Mouse (Mus musculus) CH12.LX (cell line): ENCODE results near the gene Fam71f2. TPM values are rescaled to one million over a fixed set of nuclear protein-coding genes. Genes with fewer than 3 reads are reported as not detected.
A peak's percentile ranks its signal among the peaks of the same experiment; 100 is the strongest.

Source experiments
- DNase-seq: peaks from one replicate; pipeline ENCODE4 v3.0.0-alpha.2; 2013; ENCODE audit errors: extremely low read depth
- H3K27ac ChIP-seq: 2 replicates; pipeline ENCODE4 v1.5.1; 2012; ENCODE audit warnings: low read depth, mild to moderate bottlenecking, control low read depth, moderate library complexity; ENCODE audit not compliant: insufficient read depth
- H3K27me3 ChIP-seq: replicated peaks from 2 replicates; pipeline ENCODE3; 2012; ENCODE audit warnings: inconsistent platforms
- H3K36me3 ChIP-seq, 2 experiments: replicated peaks in 1 of 2; 2 replicates each; pipeline versions ENCODE3 to v1.6.1; 2012; ENCODE audit warnings: inconsistent platforms in 1 of 2, low read length in 1 of 2, mild to moderate bottlenecking in 1 of 2, mixed read lengths in 1 of 2, moderate library complexity in 1 of 2; ENCODE audit not compliant: control insufficient read depth in 1 of 2, insufficient read depth in 1 of 2
- H3K4me1 ChIP-seq, 2 experiments: 2 replicates each; pipeline ENCODE4 v1.6.1; 2012; ENCODE audit warnings: inconsistent platforms in 1 of 2, moderate library complexity in 1 of 2; ENCODE audit not compliant: insufficient read depth in 2 of 2, control insufficient read depth in 1 of 2
- H3K4me2 ChIP-seq: 2 replicates; pipeline ENCODE4 v1.6.1; 2012; ENCODE audit warnings: low read depth, mild to moderate bottlenecking, control low read depth; ENCODE audit not compliant: poor library complexity, insufficient read depth, severe bottlenecking
- H3K4me3 ChIP-seq, 3 experiments: fragments of 150-350 bp in 1 of 3; sonication (generic) in 1 of 3; replicated peaks in 1 of 3; 2 replicates each; pipeline versions ENCODE3 to v1.5.1; 2011 to 2012; ENCODE audit warnings: low read depth in 2 of 3, low read length in 2 of 3, mild to moderate bottlenecking in 2 of 3, moderate library complexity in 2 of 3, control low read depth in 1 of 3, improper control_type of control experiment in 1 of 3, inconsistent platforms in 1 of 3, mixed read lengths in 1 of 3; ENCODE audit not compliant: poor library complexity in 1 of 3
- H3K79me2 ChIP-seq: replicated peaks from 2 replicates; pipeline ENCODE4 v1.6.1; 2012; ENCODE audit warnings: mild to moderate bottlenecking, moderate library complexity; ENCODE audit not compliant: control insufficient read depth, poor library complexity, insufficient read depth, severe bottlenecking; ENCODE audit errors: extremely low read depth
- H3K9ac ChIP-seq: 2 replicates; pipeline ENCODE4 v1.6.1; 2012; ENCODE audit warnings: low read depth, mild to moderate bottlenecking, control low read depth, moderate library complexity; ENCODE audit not compliant: insufficient read depth
- H3K9me3 ChIP-seq: replicated peaks from 2 replicates; pipeline ENCODE3; 2012; ENCODE audit warnings: low read length, inconsistent platforms, mixed read lengths
- BHLHE40 ChIP-seq: IDR thresholded peaks from 2 replicates; pipeline ENCODE4 v1.6.1; 2011; ENCODE audit warnings: mild to moderate bottlenecking, low read depth, low read length, improper control_type of control experiment
- CHD1 ChIP-seq: IDR thresholded peaks from 2 replicates; pipeline ENCODE4 v1.6.1; 2012; ENCODE audit warnings: low read depth, low read length, improper control_type of control experiment, inconsistent platforms
- CHD2 ChIP-seq: IDR thresholded peaks from 2 replicates; pipeline ENCODE4 v1.6.1; 2011; ENCODE audit warnings: low read length, improper control_type of control experiment
- CTCF ChIP-seq, 2 experiments: IDR thresholded peaks in 1 of 2; conservative IDR thresholded peaks in 1 of 2; 2 replicates each; pipeline ENCODE4 v1.5.1; 2011 to 2012; ENCODE audit warnings: low read depth in 2 of 2, low read length in 2 of 2, improper control_type of control experiment in 1 of 2, inconsistent platforms in 1 of 2, mild to moderate bottlenecking in 1 of 2, moderate library complexity in 1 of 2
- E2F4 ChIP-seq: IDR thresholded peaks from 2 replicates; pipeline ENCODE4 v1.6.1; 2011; ENCODE audit warnings: low read depth, low read length, improper control_type of control experiment; ENCODE audit not compliant: insufficient replicate concordance
- EP300 ChIP-seq: IDR thresholded peaks from 2 replicates; pipeline ENCODE4 v1.6.1; 2011; ENCODE audit warnings: low read length, improper control_type of control experiment
- ETS1 ChIP-seq: conservative IDR thresholded peaks from 2 replicates; pipeline ENCODE4 v1.6.1; 2012; ENCODE audit warnings: low read depth, mild to moderate bottlenecking, inconsistent platforms, low read length, improper control_type of control experiment, moderate library complexity
- GABPA ChIP-seq: IDR thresholded peaks from 2 replicates; pipeline ENCODE4 v1.6.1; 2012; ENCODE audit warnings: low read depth, low read length, improper control_type of control experiment, inconsistent platforms; ENCODE audit not compliant: insufficient replicate concordance
- HCFC1 ChIP-seq: IDR thresholded peaks from 2 replicates; pipeline ENCODE4 v1.6.1; 2012; ENCODE audit warnings: low read depth, mild to moderate bottlenecking, inconsistent platforms, low read length, improper control_type of control experiment
- IRF4 ChIP-seq: IDR thresholded peaks from 2 replicates; pipeline ENCODE4 v1.6.1; 2014; ENCODE audit warnings: low read depth, mild to moderate bottlenecking, inconsistent platforms, low read length, improper control_type of control experiment
- JUND ChIP-seq: conservative IDR thresholded peaks from 2 replicates; pipeline ENCODE4 v1.6.1; 2011; ENCODE audit warnings: low read depth, low read length, improper control_type of control experiment
- KAT2A ChIP-seq: IDR thresholded peaks from 2 replicates; pipeline ENCODE4 v1.6.1; 2012; ENCODE audit warnings: low read length, improper control_type of control experiment, inconsistent platforms; ENCODE audit not compliant: insufficient replicate concordance
- MAFK ChIP-seq: IDR thresholded peaks from 2 replicates; pipeline ENCODE4 v1.6.1; 2011; ENCODE audit warnings: low read length, improper control_type of control experiment; ENCODE audit not compliant: insufficient replicate concordance
- MAX ChIP-seq: IDR thresholded peaks from 2 replicates; pipeline ENCODE4 v1.6.1; 2011; ENCODE audit warnings: low read length, improper control_type of control experiment
- MXI1 ChIP-seq: IDR thresholded peaks from 2 replicates; pipeline ENCODE4 v1.6.1; 2011; ENCODE audit warnings: mild to moderate bottlenecking, low read depth, low read length, improper control_type of control experiment
- MYC ChIP-seq: IDR thresholded peaks from 2 replicates; pipeline ENCODE4 v1.6.1; 2011; ENCODE audit warnings: low read depth, mild to moderate bottlenecking, improper control_type of control experiment, low read length
- NELFE ChIP-seq: IDR thresholded peaks from 2 replicates; pipeline ENCODE4 v1.6.1; 2011; ENCODE audit warnings: low read depth, low read length, improper control_type of control experiment
- PAX5 ChIP-seq: IDR thresholded peaks from 2 replicates; pipeline ENCODE4 v1.6.1; 2012; ENCODE audit warnings: low read length, inconsistent platforms, mixed read lengths
- RCOR1 ChIP-seq: conservative IDR thresholded peaks from 2 replicates; pipeline ENCODE4 v1.6.1; 2012; ENCODE audit warnings: low read depth, mild to moderate bottlenecking, inconsistent platforms, low read length, improper control_type of control experiment
- SIN3A ChIP-seq: IDR thresholded peaks from 2 replicates; pipeline ENCODE4 v1.6.1; 2012; ENCODE audit warnings: low read length, improper control_type of control experiment, inconsistent platforms
- SMC3 ChIP-seq: IDR thresholded peaks from 2 replicates; pipeline ENCODE4 v1.6.1; 2011; ENCODE audit warnings: low read depth, low read length, improper control_type of control experiment
- TBP ChIP-seq: conservative IDR thresholded peaks from 2 replicates; pipeline ENCODE4 v1.6.1; 2011; ENCODE audit warnings: low read depth, low read length, improper control_type of control experiment
- USF1 ChIP-seq: IDR thresholded peaks from 2 replicates; pipeline ENCODE4 v1.6.1; 2014; ENCODE audit warnings: low read depth, mild to moderate bottlenecking, inconsistent platforms, low read length, improper control_type of control experiment
- USF2 ChIP-seq: conservative IDR thresholded peaks from 2 replicates; pipeline ENCODE4 v1.6.1; 2011; ENCODE audit warnings: low read depth, low read length, improper control_type of control experiment
- ZKSCAN1 ChIP-seq: IDR thresholded peaks from 2 replicates; pipeline ENCODE4 v1.6.1; 2012; ENCODE audit warnings: low read depth, inconsistent platforms, low read length, improper control_type of control experiment, borderline replicate concordance
- ZMIZ1 ChIP-seq: IDR thresholded peaks from 2 replicates; pipeline ENCODE4 v1.6.1; 2012; ENCODE audit warnings: low read depth, mild to moderate bottlenecking, inconsistent platforms, low read length, improper control_type of control experiment
- dilution Hi-C: fragments of 300-500 bp; cut with MboI; formaldehyde crosslinking; loops from 2 replicates; pipeline ENCODE4 v1.14.3; 2020; ENCODE audit warnings: low sequenced_read_pairs; ENCODE audit not compliant: extremely low pct_unique_long_range_greater_than_20kb, extremely low pct_ligation_motif_present
- in situ Hi-C: fragments of 300-500 bp; cut with MboI; formaldehyde crosslinking; loops from 3 replicates; pipeline ENCODE4 v1.14.3; 2019; ENCODE audit warnings: low sequenced_read_pairs, low pct_ligation_motif_present, low pct_unique_long_range_greater_than_20kb, mixed read lengths
- polyA plus RNA-seq: library from polyadenylated mRNA; unstranded; fragments of >175 nt; gene quantifications from 2 replicates; pipeline ENCODE4 v1.2.1, GENCODE M21; 2012; ENCODE audit warnings: low read depth; ENCODE audit not compliant: insufficient read length
- total RNA-seq, 2 experiments: library from RNA; depleted of rRNA; stranded (reverse); fragments of 300-350 nt in 1 of 2; fragments of >200 nt in 1 of 2; gene quantifications; 2 replicates each; pipeline ENCODE4 v1.2.3; 2012 to 2014

The Fam71f2 gene
- total and polyA plus RNA-seq, 3 experiments = 0.23 to 0.30 TPM; not detected in 1

DNA sequence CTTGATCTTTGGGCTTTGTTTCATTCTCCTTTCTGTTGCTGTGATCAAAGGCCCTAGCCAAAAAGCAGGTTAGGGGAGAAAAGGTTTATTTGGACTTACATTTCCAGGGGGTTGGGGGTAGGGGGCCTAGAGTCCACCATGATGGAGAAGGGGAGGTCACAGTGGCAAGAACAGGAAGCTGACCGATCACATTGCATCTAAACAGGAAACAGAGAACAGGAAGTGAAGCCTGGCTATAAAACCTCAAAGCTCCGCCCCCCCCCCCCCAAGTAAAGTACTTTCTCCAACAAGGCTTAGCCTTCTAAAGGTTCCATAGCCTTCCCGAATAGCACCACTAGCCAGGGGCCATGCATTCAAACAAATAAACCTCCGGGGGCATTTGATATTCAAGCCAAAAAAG, 43.3 kb downstream of the Fam71f2 start:
- in situ Hi-C loops = no loop called here
- H3K9ac ChIP-seq = no peak overlapping the region
- no peak for TF ChIP-seq MXI1
- TF ChIP-seq MAX = no peak
- TF ChIP-seq RCOR1 = no peak
- TF ChIP-seq CHD2 = no peak
- TF ChIP-seq PAX5 = no peak
- no peak for TF ChIP-seq TBP
- TF ChIP-seq CHD1 = no peak
- TF ChIP-seq E2F4 = no peak
- TF ChIP-seq CTCF (conservative IDR thresholded peaks at IDR 0.05 in 1 of 2, IDR thresholded peaks at IDR 0.05 in 1 of 2; ENCODE audit: low read depth in 2 of 2, low read length in 2 of 2) = no peak
- dilution Hi-C loops = no loop called here
- peaks cover 6 to 11% of the 10 kb centered on the region in 2 experiments for H3K4me1 ChIP-seq
- peaks cover 71% of the 10 kb centered on the region for H3K27me3 ChIP-seq
- H3K36me3 ChIP-seq = no peaks in the 10 kb centered on the region
- H3K4me2 ChIP-seq = 0 out of 2 replicates have a peak overlapping the region, but pooled peaks have one; percentile 15
- H3K4me3 ChIP-seq = no peak overlapping the region
- no peak overlapping the region for H3K27ac ChIP-seq
- peaks cover 3% of the 10 kb centered on the region for H3K9me3 ChIP-seq
- no peaks in the 10 kb centered on the region for H3K79me2 ChIP-seq
- DNase-seq = no peak

DNA sequence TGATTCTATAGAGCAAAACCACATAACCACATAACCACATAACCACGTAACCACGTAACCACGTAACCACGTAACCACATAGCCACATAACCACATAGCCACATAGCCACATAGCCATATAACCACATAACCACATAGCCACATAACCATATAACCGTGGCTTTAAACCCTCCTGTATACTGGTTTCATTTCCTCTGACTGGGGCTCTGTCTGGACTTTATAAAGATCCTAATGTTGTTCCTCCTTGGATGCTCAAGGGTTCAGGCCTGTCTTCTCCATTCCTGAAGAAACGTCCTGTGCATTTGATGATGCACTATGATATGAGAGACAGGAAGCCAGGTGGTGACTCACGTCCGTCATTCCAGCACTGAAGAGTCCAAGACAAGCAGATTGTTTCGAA, 47.6 kb downstream of the Fam71f2 start:
- in situ Hi-C loops (no loop called here), dilution Hi-C loops (no loop called here)

DNA sequence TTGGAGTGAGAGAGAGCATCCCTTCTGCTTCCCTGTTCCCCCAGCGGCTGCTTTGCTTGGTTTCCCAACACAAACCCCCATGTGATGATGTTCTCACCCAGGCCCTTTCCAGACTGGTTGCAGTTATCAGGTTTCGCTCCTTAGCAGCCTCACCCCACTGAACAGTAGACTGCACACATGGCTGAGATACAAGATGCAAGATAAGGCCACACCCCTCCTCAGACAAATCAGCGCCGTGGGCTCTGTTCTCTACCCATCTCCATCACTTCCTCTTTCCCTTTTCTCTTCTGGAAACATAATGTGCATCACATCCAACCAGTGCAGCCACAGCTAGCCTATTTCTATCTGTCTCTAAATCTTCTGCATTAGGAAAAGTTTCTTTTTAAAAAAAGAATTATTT, 50.1 kb downstream of the Fam71f2 start:
- no peak for TF ChIP-seq TBP
- TF ChIP-seq MYC = no peak
- TF ChIP-seq ZKSCAN1 = no peak
- no peak for TF ChIP-seq BHLHE40
- TF ChIP-seq GABPA = no peak
- TF ChIP-seq ZMIZ1 = no peak
- no peak for TF ChIP-seq SMC3
- TF ChIP-seq JUND = no peak
- no peak for TF ChIP-seq SIN3A
- TF ChIP-seq RCOR1 = no peak
- no peak for TF ChIP-seq IRF4
- no peak for TF ChIP-seq USF1
- no peak for TF ChIP-seq HCFC1
- no peak for TF ChIP-seq CTCF (conservative IDR thresholded peaks at IDR 0.05 in 1 of 2, IDR thresholded peaks at IDR 0.05 in 1 of 2; ENCODE audit: low read depth in 2 of 2, low read length in 2 of 2)
- no peak for TF ChIP-seq USF2
- TF ChIP-seq KAT2A = no peak
- no peak for TF ChIP-seq ETS1
- no peak for TF ChIP-seq MXI1
- TF ChIP-seq, all 38 proteins: peak for 0
- dilution Hi-C loops = no loop called here
- Histone ChIP-seq H3K4me2 (no peak overlapping the region), H3K79me2 (no peaks in the 10 kb centered on the region), H3K9me3 (peaks cover 8% of the 10 kb centered on the region), H3K9ac (no peak overlapping the region), H3K36me3 (no peaks in the 10 kb centered on the region), H3K4me1 (peaks cover 4 to 10% of the 10 kb centered on the region in 2 experiments; a peak in 2 of 4 replicates), H3K27me3 (peaks cover 90% of the 10 kb centered on the region), H3K4me3 (no peak overlapping the region), H3K27ac (no peak overlapping the region)
- DNase-seq = peak; percentile 48
- in situ Hi-C loops = no loop called here

More for the DNA sequence above, 47.6 kb downstream of the Fam71f2 start:
- Histone ChIP-seq H3K9ac (no peak overlapping the region), H3K4me2 (no peak overlapping the region), H3K4me1 (peaks cover 10 to 21% of the 10 kb centered on the region in 2 experiments), H3K27me3 (peaks cover 80% of the 10 kb centered on the region), H3K9me3 (peaks cover 8% of the 10 kb centered on the region), H3K4me3 (no peak overlapping the region), H3K27ac (no peak overlapping the region), H3K79me2 (no peaks in the 10 kb centered on the region), H3K36me3 (no peaks in the 10 kb centered on the region)
- DNase-seq = no peak
- peak; percentile 88 for TF ChIP-seq MAFK
- TF ChIP-seq BHLHE40 = 0 out of 2 replicates have a peak, but pooled peaks have one; percentile 10
- peak; percentile 22; the same call in 1 of the 2 replicates for TF ChIP-seq EP300
- no peak for TF ChIP-seq NELFE
